Mouse (Mus musculus): ENCODE results near the gene Trp53.

Trp53 gene

GRCm38 (mm10) chr11:69580091-69580514, at the start of gene Trp53, which contains the start of gene Wrap53:
Gene Trp53, plus strand, starts transcription at chr11:69580359.
Gene Wrap53, minus strand, starts transcription at chr11:69580255.
- TF ChIP-seq GATA4 (IDR thresholded peaks at IDR 0.05; ENCODE audit: insufficient replicate concordance, low read length), result no peak

DNA sequence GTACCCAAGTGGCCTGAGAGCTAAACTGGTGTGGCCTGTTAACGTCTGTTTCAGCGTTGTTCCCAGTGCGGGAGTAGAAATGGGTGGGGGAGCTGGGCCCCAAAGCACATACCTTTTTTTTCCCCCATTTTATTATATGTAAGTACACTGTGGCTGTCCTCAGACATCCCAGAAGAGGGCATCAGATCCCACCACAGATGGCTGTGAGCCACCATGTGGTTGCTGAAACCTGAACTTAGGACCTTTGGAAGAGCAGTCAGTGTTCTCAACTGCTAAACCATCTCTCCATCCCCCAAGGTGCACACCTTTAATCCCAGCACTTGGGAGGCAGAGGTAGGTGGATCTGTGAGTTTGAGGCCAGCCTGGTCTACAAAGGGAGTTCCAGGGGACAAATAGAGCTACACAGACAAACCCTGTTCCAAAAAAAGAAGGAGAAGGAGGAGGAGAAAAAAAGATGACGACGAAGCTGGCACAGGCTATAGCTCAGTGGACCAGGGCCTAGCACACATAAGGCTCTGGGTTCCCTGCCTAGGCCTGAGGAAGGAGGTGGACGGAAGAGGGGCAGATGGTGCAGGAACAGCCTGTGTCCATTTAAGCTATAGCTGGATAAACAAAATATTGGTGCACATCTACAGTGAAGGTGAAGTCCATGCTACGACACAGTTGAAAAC, 47.5 kb upstream of the Trp53 start:
- no peak for TF ChIP-seq GATA4 (IDR thresholded peaks at IDR 0.05; ENCODE audit: insufficient replicate concordance, low read length)

- no peak for TF ChIP-seq GATA4 (IDR thresholded peaks at IDR 0.05; ENCODE audit: insufficient replicate concordance, low read length)
Observed at GRCm38 (mm10) chr11:69534990-69535389, 45.2 kb upstream of the Trp53 start.

DNA sequence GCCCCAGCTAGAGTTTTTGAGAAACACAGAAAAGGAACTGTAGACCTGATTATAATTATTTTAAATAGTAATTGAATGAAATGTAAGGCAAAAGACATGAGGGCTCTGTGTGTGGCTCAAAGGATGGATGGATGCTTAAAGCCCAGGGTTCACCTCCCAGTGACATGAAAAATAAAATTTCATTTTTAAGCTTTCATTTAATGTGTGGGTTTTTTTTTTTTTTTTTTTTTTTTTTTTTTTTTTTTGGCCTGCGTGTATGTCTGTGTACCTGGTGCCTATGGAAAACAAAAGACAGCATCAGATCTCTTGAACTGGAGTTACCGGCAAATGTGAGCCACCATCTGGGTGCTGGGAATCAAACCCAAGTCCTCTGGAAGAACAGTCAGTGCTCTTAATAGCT, 39.5 kb upstream of the Trp53 start:
- no peak for TF ChIP-seq GATA4 (IDR thresholded peaks at IDR 0.05; ENCODE audit: insufficient replicate concordance, low read length)

- TF ChIP-seq GATA4 (IDR thresholded peaks at IDR 0.05; ENCODE audit: insufficient replicate concordance, low read length), result no peak
Observed at GRCm38 (mm10) chr11:69543598-69543997, 36.6 kb upstream of the Trp53 start.

- no peak for TF ChIP-seq GATA4 (IDR thresholded peaks at IDR 0.05; ENCODE audit: insufficient replicate concordance, low read length)
Observed at GRCm38 (mm10) chr11:69545957-69546356, 34.2 kb upstream of the Trp53 start.

GRCm38 (mm10) chr11:69546423-69547053, 33.6 kb upstream of the Trp53 start:
- TF ChIP-seq GATA4 (IDR thresholded peaks at IDR 0.05; ENCODE audit: insufficient replicate concordance, low read length), result no peak

DNA sequence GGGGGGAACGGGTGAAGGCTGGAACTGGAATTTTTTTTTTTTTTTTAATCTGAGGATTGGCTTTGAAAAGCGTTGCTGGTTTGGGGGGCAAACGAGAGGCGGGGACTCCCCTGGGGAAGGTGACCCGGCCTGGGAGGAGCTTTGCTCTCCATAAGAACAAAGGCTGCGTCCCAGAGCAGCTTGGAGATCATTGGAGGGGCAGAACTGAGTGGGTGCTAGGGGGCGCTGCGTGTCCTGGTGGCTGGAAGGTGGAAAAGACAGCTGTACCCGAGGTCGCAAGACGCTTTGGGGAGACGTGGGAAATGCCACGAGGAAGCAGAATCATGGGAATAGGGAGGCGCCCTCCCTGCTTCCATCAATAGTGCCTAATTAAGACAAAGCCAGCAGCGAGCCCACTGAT, 33.1 kb upstream of the Trp53 start:
- no peak for TF ChIP-seq GATA4 (IDR thresholded peaks at IDR 0.05; ENCODE audit: insufficient replicate concordance, low read length)

DNA sequence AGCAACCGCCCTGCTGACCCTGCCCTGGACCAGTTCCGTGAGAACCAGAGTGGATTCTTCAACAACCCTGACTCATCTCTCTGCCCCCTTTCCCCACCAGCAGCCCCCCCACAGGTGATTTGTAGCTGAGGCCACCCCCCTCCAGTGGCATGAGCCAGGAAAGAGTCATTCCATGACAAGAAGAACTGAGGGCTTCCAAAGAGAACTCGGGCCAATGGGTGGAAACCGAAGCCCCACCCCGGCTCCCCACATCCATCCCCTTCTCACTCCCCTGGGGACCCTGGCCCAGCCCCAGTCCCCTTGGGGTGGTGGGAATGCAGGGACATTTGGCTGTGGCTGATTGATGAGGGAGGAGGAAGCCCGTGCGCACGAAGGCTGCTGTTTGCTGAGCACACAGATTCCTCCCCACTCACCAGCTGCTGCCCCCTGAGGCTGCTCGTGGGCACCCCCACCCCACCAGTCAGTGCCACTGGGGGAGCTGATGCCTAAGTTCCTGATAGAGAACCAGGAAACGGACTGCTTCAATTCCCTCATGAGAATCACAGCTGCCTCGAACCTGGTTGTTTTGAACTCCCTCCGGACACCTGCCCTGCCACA, 31.0 kb upstream of the Trp53 start, which contains the start of gene Dnah2:
Gene Dnah2, minus strand, starts transcription at position 51 of the 597 bp plus-strand sequence.
- TF ChIP-seq GATA4 (IDR thresholded peaks at IDR 0.05; ENCODE audit: insufficient replicate concordance, low read length), result no peak

DNA sequence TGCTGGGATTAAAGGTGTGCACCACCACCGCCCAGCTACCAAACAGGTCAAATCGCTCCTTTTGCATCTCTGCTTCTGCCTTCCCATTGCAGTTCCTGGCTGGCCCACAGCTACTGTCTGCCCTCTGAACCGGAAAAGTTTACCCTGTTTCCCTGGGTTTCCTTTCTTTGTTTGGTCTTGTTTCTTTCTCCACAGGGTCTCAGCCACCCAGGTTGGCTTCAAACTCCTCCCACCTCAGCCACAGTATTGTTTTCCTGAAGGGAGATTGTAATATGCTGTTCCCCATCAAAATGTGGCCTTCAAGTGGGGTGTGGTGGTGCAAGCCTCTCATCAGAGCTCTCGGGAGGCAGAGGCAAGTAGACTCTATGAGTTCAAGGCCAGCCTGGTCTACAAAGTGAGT, 28.8 kb upstream of the Trp53 start:
- no peak for TF ChIP-seq GATA4 (IDR thresholded peaks at IDR 0.05; ENCODE audit: insufficient replicate concordance, low read length)

- TF ChIP-seq GATA4 (IDR thresholded peaks at IDR 0.05; ENCODE audit: insufficient replicate concordance, low read length), result no peak
Observed at GRCm38 (mm10) chr11:69552622-69553340, 27.4 kb upstream of the Trp53 start.

DNA sequence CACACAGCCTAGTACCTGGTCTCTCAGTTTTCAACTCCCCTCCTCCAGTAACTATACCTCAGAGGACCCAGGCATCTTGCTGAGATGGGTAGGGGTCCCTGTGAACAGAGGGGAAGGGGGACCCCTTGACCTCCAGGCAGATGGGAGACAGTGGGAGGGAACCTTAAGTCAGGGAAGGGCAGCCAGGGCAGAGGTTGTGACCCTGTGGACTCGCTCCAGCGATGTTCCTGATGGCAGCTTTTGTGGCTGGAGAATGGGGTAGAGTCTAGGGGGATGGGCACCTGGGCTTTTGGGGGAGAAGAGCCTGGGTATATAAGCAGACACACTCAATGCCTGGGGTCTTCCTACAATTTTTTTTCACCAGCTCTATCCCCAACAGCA, 26.8 kb upstream of the Trp53 start:
- no peak for TF ChIP-seq GATA4 (IDR thresholded peaks at IDR 0.05; ENCODE audit: insufficient replicate concordance, low read length)

GRCm38 (mm10) chr11:69554539-69555140, 25.5 kb upstream of the Trp53 start:
- no peak for TF ChIP-seq GATA4 (IDR thresholded peaks at IDR 0.05; ENCODE audit: insufficient replicate concordance, low read length)

DNA sequence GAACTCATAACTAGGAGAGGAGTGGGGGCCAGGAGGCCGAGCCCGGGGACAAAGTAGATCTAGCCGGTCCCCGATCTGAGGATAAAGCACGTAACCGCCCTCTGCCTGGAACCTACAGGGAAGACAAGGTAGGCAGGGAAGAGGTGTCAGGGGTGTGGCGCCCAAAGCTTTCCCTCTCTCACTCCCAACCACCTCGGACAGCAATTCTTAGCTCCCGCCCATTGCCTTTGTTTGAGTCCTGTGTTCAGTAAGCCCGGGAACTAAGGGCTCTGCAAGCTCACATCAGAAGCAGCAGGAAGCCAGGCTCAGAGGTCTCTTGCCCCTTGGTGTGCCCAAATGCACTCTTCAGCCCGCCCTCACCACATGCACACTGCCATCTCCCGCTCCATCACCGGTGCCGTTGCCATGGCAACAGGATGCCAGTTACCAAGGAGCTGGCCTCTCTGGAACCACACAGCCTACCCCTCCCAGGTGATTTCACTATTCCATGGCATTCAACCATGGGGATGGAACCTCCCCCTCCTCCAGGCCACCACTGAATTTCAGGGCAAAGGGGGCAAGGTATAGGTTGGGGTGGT, 22.7 kb upstream of the Trp53 start:
- TF ChIP-seq GATA4 (IDR thresholded peaks at IDR 0.05; ENCODE audit: insufficient replicate concordance, low read length), result no peak

DNA sequence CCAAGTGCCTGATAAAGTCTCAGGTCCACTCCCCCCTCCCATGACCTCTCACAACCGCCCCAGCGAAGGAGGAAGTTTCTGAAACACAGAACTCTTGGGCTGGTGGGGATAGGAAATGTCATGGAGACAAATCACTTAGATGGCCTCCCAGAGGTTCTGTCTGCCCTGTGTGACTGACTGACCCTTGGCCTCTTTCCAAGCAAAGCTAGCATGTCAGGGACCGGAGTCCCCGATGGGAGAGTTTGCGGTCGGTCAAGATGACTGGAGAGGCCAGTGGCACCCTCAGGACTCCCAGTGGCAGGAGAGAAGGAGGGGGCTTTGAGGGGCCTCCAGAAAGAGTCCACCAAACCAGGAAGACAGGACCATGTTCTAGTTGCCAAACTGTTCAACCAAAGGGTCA, 21.4 kb upstream of the Trp53 start:
- TF ChIP-seq GATA4 (IDR thresholded peaks at IDR 0.05; ENCODE audit: insufficient replicate concordance, low read length), result no peak

Data from liver, adult (tissue).